Mouse (Mus musculus) midbrain, embryonic 10.5 days (tissue): ENCODE data around the gene Mpp6. TPM values are rescaled to one million over a fixed set of nuclear protein-coding genes. Genes with fewer than 3 reads are reported as not detected.

Experiments
- DNase-seq: peaks from one replicate; pipeline ENCODE4 v3.0.0-alpha.2; 2017; ENCODE audit warnings: low spot score
- H3K27ac ChIP-seq: fragments of 300-500 bp; sonication (generic); replicated peaks from 2 replicates; pipeline ENCODE4 v1.5.1; 2016; ENCODE audit warnings: mild to moderate bottlenecking
- H3K27me3 ChIP-seq: fragments of 300-500 bp; sonication (generic); 2 replicates; pipeline ENCODE4 v1.6.1; 2016; ENCODE audit warnings: low read depth, mild to moderate bottlenecking; ENCODE audit not compliant: poor library complexity, severe bottlenecking
- H3K36me3 ChIP-seq: fragments of 300-500 bp; sonication (generic); 2 replicates; pipeline ENCODE4 v1.6.1; 2016; ENCODE audit warnings: mild to moderate bottlenecking, moderate library complexity
- H3K4me1 ChIP-seq: fragments of 300-500 bp; sonication (generic); 2 replicates; pipeline ENCODE4 v1.6.1; 2016
- H3K4me3 ChIP-seq: fragments of 300-500 bp; sonication (generic); 2 replicates; pipeline ENCODE4 v1.5.1; 2016; ENCODE audit warnings: mild to moderate bottlenecking, moderate library complexity
- H3K9me3 ChIP-seq: fragments of 300-500 bp; sonication (generic); replicated peaks from 2 replicates; pipeline ENCODE4 v1.6.1; 2016; ENCODE audit warnings: mild to moderate bottlenecking
- WGBS: fragments of 180-500 bp; shearing (Covaris S2); methylation state at CpG from one replicate; pipeline ENCODE4 v1.1.7; 2016; 5-methylcytosine and 5-hydroxymethylcytosine counted together
- polyA plus RNA-seq: library from polyadenylated mRNA; unstranded; fragments of >200 nt; fragmentation: Nextera tagmentation; extraction: Ambion mirVana; gene quantifications from 2 replicates; pipeline ENCODE4 v1.2.1, GENCODE M21; 2016

The Mpp6 gene
- polyA plus RNA-seq, 1 experiment from 2014 or later: 63.9 TPM

- Histone ChIP-seq H3K27ac (no peak overlapping the region), H3K36me3 (peaks cover 32% of the 10 kb centered on the region), H3K9me3 (0 out of 2 replicates have a peak, but pooled peaks cover 4% of the 10 kb centered on the region), H3K4me1 (no peaks in the 10 kb centered on the region), H3K27me3 (no peaks in the 10 kb centered on the region), H3K4me3 (no peak overlapping the region)
- no peak for DNase-seq
Measured at GRCm38 (mm10) chr6:50169771-50170170, 59.7 kb downstream of the Mpp6 start.

- Histone ChIP-seq H3K4me3 (no peak overlapping the region), H3K9me3 (0 out of 2 replicates have a peak, but pooled peaks cover 4% of the 10 kb centered on the region), H3K27me3 (no peaks in the 10 kb centered on the region), H3K4me1 (no peaks in the 10 kb centered on the region), H3K27ac (no peak overlapping the region), H3K36me3 (peaks cover 28% of the 10 kb centered on the region)
- 84% methylated on average over 1 of the region's 1 CpGs for WGBS
- DNase-seq: no peak
Measured at GRCm38 (mm10) chr6:50175736-50176135, 65.7 kb downstream of the Mpp6 start.

- 87% methylated on average over 4 of the region's 4 CpGs for WGBS
- Histone ChIP-seq H3K36me3 (peaks cover 36% of the 10 kb centered on the region), H3K4me3 (no peak overlapping the region), H3K9me3 (no peaks in the 10 kb centered on the region), H3K27me3 (no peaks in the 10 kb centered on the region), H3K27ac (no peak overlapping the region), H3K4me1 (no peaks in the 10 kb centered on the region)
- DNase-seq: no peak
Measured at GRCm38 (mm10) chr6:50180189-50180588, 70.1 kb downstream of the Mpp6 start.

- H3K4me3 ChIP-seq: no peak overlapping the region
- DNase-seq: no peak
- H3K36me3 ChIP-seq: peaks cover 44% of the 10 kb centered on the region
- no peaks in the 10 kb centered on the region for H3K4me1 ChIP-seq
- no peak overlapping the region for H3K27ac ChIP-seq
- 94% methylated on average over 4 of the region's 4 CpGs for WGBS
- no peaks in the 10 kb centered on the region for H3K27me3 ChIP-seq
- H3K9me3 ChIP-seq: no peaks in the 10 kb centered on the region
Measured at GRCm38 (mm10) chr6:50187955-50188354, 77.9 kb downstream of the Mpp6 start.

GRCm38 (mm10) chr6:50189376-50189775 lies 79.3 kb downstream of the Mpp6 start:
- no peak overlapping the region for H3K4me3 ChIP-seq

GRCm38 (mm10) chr6:50191605-50192004 lies 81.6 kb downstream of the Mpp6 start:
- Histone ChIP-seq H3K4me3 (no peak overlapping the region), H3K27me3 (no peaks in the 10 kb centered on the region), H3K4me1 (no peaks in the 10 kb centered on the region), H3K9me3 (no peaks in the 10 kb centered on the region), H3K27ac (no peak overlapping the region), H3K36me3 (peaks cover 37% of the 10 kb centered on the region)
- DNase-seq: no peak
- 94% methylated on average over 3 of the region's 3 CpGs for WGBS

More at GRCm38 (mm10) chr6:50189376-50189775, 79.3 kb downstream of the Mpp6 start:
- Histone ChIP-seq H3K36me3 (peaks cover 37% of the 10 kb centered on the region), H3K4me1 (no peaks in the 10 kb centered on the region), H3K27ac (no peak overlapping the region), H3K9me3 (no peaks in the 10 kb centered on the region), H3K27me3 (no peaks in the 10 kb centered on the region)
- DNase-seq: no peak

- no peaks in the 10 kb centered on the region for H3K27me3 ChIP-seq
- no peak overlapping the region for H3K27ac ChIP-seq
- H3K9me3 ChIP-seq: no peaks in the 10 kb centered on the region
- 87% methylated on average over 1 of the region's 1 CpGs for WGBS
- peaks cover 41% of the 10 kb centered on the region for H3K36me3 ChIP-seq
- no peak overlapping the region for H3K4me3 ChIP-seq
- DNase-seq: no peak
- H3K4me1 ChIP-seq: no peaks in the 10 kb centered on the region
Measured at GRCm38 (mm10) chr6:50192169-50192568, 82.1 kb downstream of the Mpp6 start.

GRCm38 (mm10) chr6:50192822-50193221 lies 82.8 kb downstream of the Mpp6 start:
- Histone ChIP-seq H3K4me3 (no peak overlapping the region), H3K36me3 (peaks cover 48% of the 10 kb centered on the region), H3K9me3 (no peaks in the 10 kb centered on the region), H3K27me3 (no peaks in the 10 kb centered on the region), H3K27ac (no peak overlapping the region), H3K4me1 (no peaks in the 10 kb centered on the region)
- WGBS: 96% methylated on average over 3 of the region's 3 CpGs
- no peak for DNase-seq

GRCm38 (mm10) chr6:50193851-50194250 lies 83.8 kb downstream of the Mpp6 start:
- DNase-seq: no peak
- no peak overlapping the region for H3K27ac ChIP-seq
- H3K4me1 ChIP-seq: no peaks in the 10 kb centered on the region
- no peaks in the 10 kb centered on the region for H3K27me3 ChIP-seq
- H3K36me3 ChIP-seq: peaks cover 55% of the 10 kb centered on the region
- WGBS: 89% methylated on average over 5 of the region's 5 CpGs
- no peaks in the 10 kb centered on the region for H3K9me3 ChIP-seq
- no peak overlapping the region for H3K4me3 ChIP-seq

- DNase-seq: no peak
Measured at GRCm38 (mm10) chr6:50204356-50204755, 94.3 kb downstream of the Mpp6 start.

GRCm38 (mm10) chr6:50205093-50205492 lies 95.1 kb downstream of the Mpp6 start:
- H3K4me3 ChIP-seq: no peak overlapping the region
- WGBS: 91% methylated on average over 4 of the region's 4 CpGs
- no peaks in the 10 kb centered on the region for H3K4me1 ChIP-seq
- H3K9me3 ChIP-seq: no peaks in the 10 kb centered on the region
- no peak for DNase-seq
- no peak overlapping the region for H3K27ac ChIP-seq
- H3K36me3 ChIP-seq: no peaks in the 10 kb centered on the region
- no peaks in the 10 kb centered on the region for H3K27me3 ChIP-seq

More at GRCm38 (mm10) chr6:50204356-50204755, 94.3 kb downstream of the Mpp6 start:
- Histone ChIP-seq H3K9me3 (no peaks in the 10 kb centered on the region), H3K4me1 (no peaks in the 10 kb centered on the region), H3K36me3 (no peaks in the 10 kb centered on the region), H3K4me3 (no peak overlapping the region), H3K27ac (no peak overlapping the region), H3K27me3 (no peaks in the 10 kb centered on the region)
- 91% methylated on average over 4 of the region's 4 CpGs for WGBS

GRCm38 (mm10) chr6:50214711-50215372 lies 104.8 kb downstream of the Mpp6 start:
- DNase-seq: no peak

GRCm38 (mm10) chr6:50215373-50215745 lies 105.3 kb downstream of the Mpp6 start:
- H3K4me1 ChIP-seq: no peaks in the 10 kb centered on the region
- no peak for DNase-seq
- WGBS: 96% methylated on average over 2 of the region's 2 CpGs

More at GRCm38 (mm10) chr6:50214711-50215372, 104.8 kb downstream of the Mpp6 start:
- H3K27ac ChIP-seq: no peak overlapping the region
- 0 out of 2 replicates have a peak, but pooled peaks cover 5% of the 10 kb centered on the region for H3K36me3 ChIP-seq
- H3K4me1 ChIP-seq: no peaks in the 10 kb centered on the region
- WGBS: 80% methylated on average over 2 of the region's 2 CpGs
- no peaks in the 10 kb centered on the region for H3K27me3 ChIP-seq
- no peaks in the 10 kb centered on the region for H3K9me3 ChIP-seq
- no peak overlapping the region for H3K4me3 ChIP-seq

More at GRCm38 (mm10) chr6:50215373-50215745, 105.3 kb downstream of the Mpp6 start:
- Histone ChIP-seq H3K36me3 (0 out of 2 replicates have a peak, but pooled peaks cover 5% of the 10 kb centered on the region), H3K9me3 (no peaks in the 10 kb centered on the region), H3K27me3 (no peaks in the 10 kb centered on the region), H3K4me3 (no peak overlapping the region), H3K27ac (no peak overlapping the region)
